ENCODE assay signal across 10 mouse cellular contexts in genomic region chr2:153611743-153612142, GRCm38 (mm10).
"Had no signal": no experiment of that assay in that cellular context is flagged by ENCODE, and none has a peak within 500 bp of the region (broad histone marks: within the 10 kb centered on the region; RNA-seq: fewer than 3 reads in every experiment).

No protein-coding gene starts in this region.

- H3K4me3 ChIP-seq: left cerebral cortex, adult 2 months; limb, embryonic 15.5 days; midbrain, embryonic 10.5 days; midbrain, embryonic 15.5 days had no signal

- DNase-seq: kidney, adult 8-10 months; kidney, postnatal 25 days; lung, adult 18-20 months; right cerebral cortex, adult 18-20 months; right cerebral cortex, postnatal 25 days; thymus, postnatal 4 days had no signal

- H3K27me3 ChIP-seq: limb, embryonic 15.5 days; midbrain, embryonic 15.5 days had no signal

- H3K9me3 ChIP-seq: limb, embryonic 15.5 days; midbrain, embryonic 10.5 days; midbrain, embryonic 15.5 days had no signal

- H3K9ac ChIP-seq: limb, embryonic 15.5 days had no signal

- H3K4me2 ChIP-seq: limb, embryonic 15.5 days; midbrain, embryonic 15.5 days had no signal

- H3K36me3 ChIP-seq: midbrain, embryonic 15.5 days had no signal
